Mouse (Mus musculus) ES-Bruce4 (cell line): ENCODE measurements around the gene Hecw1. TPM values are rescaled to one million over a fixed set of nuclear protein-coding genes. Genes with fewer than 3 reads are reported as not detected.
A peak's percentile ranks its signal among the peaks of the same experiment; 100 is the strongest.

Source experiments
- H3K27ac ChIP-seq: 2 replicates; pipeline ENCODE4 v1.5.1; 2012; ENCODE audit warnings: low read length, inconsistent platforms; ENCODE audit not compliant: insufficient read depth
- H3K27me3 ChIP-seq: 2 replicates; pipeline ENCODE4 v1.6.1; 2012; ENCODE audit warnings: mild to moderate bottlenecking, low read length, inconsistent platforms; ENCODE audit not compliant: control insufficient read depth, poor library complexity, insufficient read depth, severe bottlenecking
- H3K36me3 ChIP-seq: 2 replicates; pipeline ENCODE4 v1.6.1; 2012; ENCODE audit warnings: inconsistent platforms, mild to moderate bottlenecking, low read length, moderate library complexity; ENCODE audit not compliant: control insufficient read depth, poor library complexity, insufficient read depth, severe bottlenecking
- H3K4me1 ChIP-seq: one replicate; pipeline ENCODE4 v1.8.1; 2011; ENCODE audit warnings: low read length; ENCODE audit not compliant: control insufficient read depth, insufficient read depth
- H3K4me3 ChIP-seq: 2 replicates; pipeline ENCODE4 v1.5.1; 2011; ENCODE audit warnings: low read depth, mild to moderate bottlenecking, low read length
- H3K9ac ChIP-seq: 2 replicates; pipeline ENCODE4 v1.6.1; 2012; ENCODE audit warnings: low read depth, mild to moderate bottlenecking, inconsistent platforms; ENCODE audit not compliant: poor library complexity, severe bottlenecking
- H3K9me3 ChIP-seq: replicated peaks from 2 replicates; pipeline ENCODE4 v1.6.1; 2012; ENCODE audit warnings: mild to moderate bottlenecking, low read length, inconsistent platforms; ENCODE audit not compliant: control insufficient read depth, poor library complexity, insufficient read depth, severe bottlenecking
- CTCF ChIP-seq: IDR thresholded peaks from one replicate; pipeline ENCODE4 v1.8.1; 2011; ENCODE audit warnings: low read depth, low read length
- EP300 ChIP-seq: IDR thresholded peaks from 2 replicates; pipeline ENCODE4 v1.6.1; 2011; ENCODE audit warnings: low read depth, low read length; ENCODE audit not compliant: insufficient read depth
- POLR2A ChIP-seq: IDR thresholded peaks from one replicate; pipeline ENCODE4 v1.8.1; 2011; ENCODE audit warnings: low read length; ENCODE audit not compliant: insufficient read depth
- polyA plus RNA-seq: library from polyadenylated mRNA; stranded (reverse); fragments of >200 nt; gene quantifications from 2 replicates; pipeline ENCODE4 v1.2.4, GENCODE M21; 2011; ENCODE audit warnings: low read depth; ENCODE audit not compliant: missing spikeins, insufficient read depth, insufficient read length

Hecw1 gene
- polyA plus RNA-seq, 1 experiment: 0.70 TPM

DNA sequence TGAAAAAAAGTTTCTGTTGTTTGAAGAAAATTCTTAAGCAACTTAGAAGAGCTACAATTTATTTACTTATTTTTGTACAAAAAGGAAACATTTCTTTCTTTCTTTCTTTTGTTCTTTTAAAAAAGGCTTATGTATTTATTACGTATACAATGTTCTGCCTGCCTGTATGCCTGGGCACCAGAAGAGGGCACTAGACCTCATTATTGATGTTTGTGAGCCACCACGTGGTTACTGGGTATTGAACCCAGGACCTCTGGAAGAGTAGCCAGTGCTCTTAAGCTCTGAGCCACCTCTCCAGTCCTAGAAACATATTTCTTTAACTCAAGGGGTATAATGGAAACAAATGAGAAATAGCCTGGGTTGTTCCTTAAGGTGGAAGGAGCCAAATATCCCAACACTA is 277.1 kb downstream of the Hecw1 start:
- H3K27me3 ChIP-seq: no peaks in the 10 kb centered on the region
- no peaks in the 10 kb centered on the region for H3K4me1 ChIP-seq
- no peaks in the 10 kb centered on the region for H3K36me3 ChIP-seq
- H3K27ac ChIP-seq: no peak overlapping the region
- H3K4me3 ChIP-seq: no peak overlapping the region
- H3K9ac ChIP-seq: no peak overlapping the region
- no peaks in the 10 kb centered on the region for H3K9me3 ChIP-seq
- TF ChIP-seq CTCF: peak; percentile 30
- no peak for TF ChIP-seq EP300
- TF ChIP-seq POLR2A: no peak

DNA sequence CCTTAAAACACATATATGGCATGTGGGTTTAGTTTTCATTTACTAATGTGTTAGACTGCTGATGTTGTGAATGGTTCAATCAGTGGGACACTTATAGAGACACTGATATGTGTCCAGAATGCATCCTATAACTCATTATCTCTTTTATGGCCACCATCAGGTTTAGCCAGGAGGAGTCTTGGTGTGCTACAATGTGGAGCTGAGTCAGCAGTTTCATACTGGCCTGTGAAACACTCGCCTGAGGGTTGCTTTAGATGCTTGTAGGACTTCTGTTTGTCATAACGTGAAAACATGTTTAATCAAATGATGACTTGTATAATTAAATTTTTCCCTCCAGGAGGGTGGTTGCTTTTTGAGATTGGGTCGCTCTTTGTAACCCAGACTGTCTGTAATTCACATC is 343.4 kb downstream of the Hecw1 start:
- H3K4me1 ChIP-seq: no peaks in the 10 kb centered on the region
- no peak overlapping the region for H3K4me3 ChIP-seq
- H3K9ac ChIP-seq: no peak overlapping the region
- TF ChIP-seq EP300: no peak
- TF ChIP-seq CTCF: no peak
- TF ChIP-seq POLR2A: no peak
- H3K27ac ChIP-seq: no peak overlapping the region
- H3K27me3 ChIP-seq: no peaks in the 10 kb centered on the region
- no peaks in the 10 kb centered on the region for H3K9me3 ChIP-seq
- no peaks in the 10 kb centered on the region for H3K36me3 ChIP-seq

DNA sequence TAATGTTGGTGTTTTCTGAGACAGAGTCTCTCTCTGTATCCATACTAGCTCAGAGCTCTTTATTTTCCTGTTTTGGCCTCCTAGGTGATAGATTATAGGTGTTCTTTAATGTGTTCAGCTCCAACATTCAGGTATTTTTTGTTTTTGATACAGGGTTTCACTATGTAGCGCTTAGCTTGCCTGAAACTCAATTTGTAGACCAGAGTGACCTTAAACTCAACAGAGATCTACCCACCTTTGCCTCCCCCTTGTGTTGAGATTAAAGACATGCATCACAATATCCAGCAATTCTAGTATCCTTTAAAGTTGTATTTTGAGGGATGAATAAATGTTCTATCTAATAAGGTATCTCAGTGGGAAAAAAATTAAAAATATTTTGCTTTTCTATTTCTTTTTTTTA is 345.0 kb downstream of the Hecw1 start:
- Histone ChIP-seq H3K4me3 (no peak overlapping the region), H3K27ac (no peak overlapping the region), H3K36me3 (no peaks in the 10 kb centered on the region), H3K9me3 (no peaks in the 10 kb centered on the region), H3K4me1 (no peaks in the 10 kb centered on the region), H3K9ac (no peak overlapping the region), H3K27me3 (no peaks in the 10 kb centered on the region)
- no peak for TF ChIP-seq POLR2A
- no peak for TF ChIP-seq CTCF
- no peak for TF ChIP-seq EP300

Other genes starting within 250 kb of the Hecw1 start
- gene Mrpl32, start 89.9 kb upstream of the Hecw1 start, polyA plus RNA-seq: 51.4 and 59.9 TPM in 2 replicates
- 131 and 134 TPM in 2 replicates for gene Psma2, start 90.0 kb upstream of the Hecw1 start, polyA plus RNA-seq
- 19.5 and 25.2 TPM in 2 replicates for gene AW209491, start 106.9 kb upstream of the Hecw1 start, polyA plus RNA-seq